Mouse (Mus musculus): ENCODE measurements around the gene Kmt2a. TPM values are rescaled to one million over a fixed set of nuclear protein-coding genes. Genes with fewer than 3 reads are reported as not detected.
"Not testable (repeated sequence)": the region's sequence is repeated elsewhere in the genome, so short reads cannot be mapped to it uniquely, and the experiment has no call there.

The Kmt2a gene
- polyA plus RNA-seq, 1 experiment from 2014 or later: 9.8 TPM

DNA sequence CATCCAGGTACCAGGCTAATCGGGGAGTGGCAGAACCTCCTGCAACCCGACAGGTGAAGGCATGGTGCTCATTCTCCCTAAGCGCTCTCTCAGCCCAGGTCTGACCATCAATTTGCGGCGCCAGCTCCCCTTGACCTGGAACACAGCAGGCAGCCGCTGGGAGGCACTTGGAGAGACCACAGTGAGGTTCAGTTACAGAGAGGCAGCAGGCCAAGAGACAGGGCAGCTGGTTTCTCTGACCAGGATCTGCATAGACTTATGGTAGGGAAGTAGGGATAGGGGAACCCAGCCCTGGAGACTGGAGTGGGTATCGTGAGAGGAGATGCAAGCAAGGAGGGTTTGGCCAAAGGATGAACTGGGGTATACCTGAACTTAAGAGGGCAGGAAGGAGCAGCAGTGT, 82.8 kb downstream of the Kmt2a start:
- Histone ChIP-seq H3K36me3 (replicated peaks; ENCODE audit: control insufficient read depth, insufficient read depth, low read depth, low read length) (no peaks in the 10 kb centered on the region), H3K4me3 (ENCODE audit: low read depth, low read length) (no peak overlapping the region; the same call in 1 of the 2 replicates), H3K9ac (replicated peaks; ENCODE audit: low read length) (no peak overlapping the region), H3K27me3 (ENCODE audit: control insufficient read depth, insufficient read depth, low read length) (peaks cover 3% of the 10 kb centered on the region; the same call in 1 of the 2 replicates), H3K27ac (replicated peaks; ENCODE audit: low read depth, low read length) (no peak overlapping the region), H3K9me3 (replicated peaks; ENCODE audit: control insufficient read depth, low read length) (no peaks in the 10 kb centered on the region), H3K4me1 (ENCODE audit: control insufficient read depth, insufficient read depth, low read length) (no peaks in the 10 kb centered on the region), H3K4me2 (ENCODE audit: low read depth, low read length) (no peak overlapping the region)
- ATAC-seq (replicated peaks; ENCODE audit: insufficient number of reproducible peaks, low FRiP score, low TSS enrichment, low read depth) (no peak), DNase-seq (ENCODE audit: low spot score) (no peak)
- 41% methylated on average over 7 of the region's 7 CpGs for WGBS

DNA sequence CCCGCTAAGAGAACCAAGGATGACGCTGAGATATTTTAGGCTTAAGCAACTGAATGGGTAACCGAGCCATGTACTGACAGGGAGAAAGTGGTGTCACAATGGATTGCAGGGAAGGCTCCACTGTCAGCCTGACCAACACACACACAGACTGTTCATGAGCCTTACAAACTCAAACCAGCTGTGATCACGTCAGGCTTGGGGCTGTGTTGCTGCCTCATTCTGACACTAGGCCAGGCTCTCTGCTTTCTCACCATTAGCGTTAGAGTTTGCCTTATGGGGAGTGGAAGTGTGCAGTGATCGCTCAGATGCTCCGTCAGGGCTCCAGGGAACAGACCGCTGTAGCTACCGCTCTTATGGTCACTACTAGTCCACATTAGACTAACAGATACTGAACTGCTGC, 88.3 kb downstream of the Kmt2a start:
- Histone ChIP-seq H3K36me3 (replicated peaks; ENCODE audit: control insufficient read depth, insufficient read depth, low read depth, low read length) (peaks cover 13% of the 10 kb centered on the region), H3K27me3 (ENCODE audit: control insufficient read depth, insufficient read depth, low read length) (peaks cover under 1% of the 10 kb centered on the region; the same call in 1 of the 2 replicates), H3K4me1 (ENCODE audit: control insufficient read depth, insufficient read depth, low read length) (no peaks in the 10 kb centered on the region), H3K4me3 (ENCODE audit: low read depth, low read length) (no peak overlapping the region), H3K4me2 (ENCODE audit: low read depth, low read length) (no peak overlapping the region), H3K9me3 (replicated peaks; ENCODE audit: control insufficient read depth, low read length) (no peaks in the 10 kb centered on the region), H3K9ac (replicated peaks; ENCODE audit: low read length) (no peak overlapping the region), H3K27ac (replicated peaks; ENCODE audit: low read depth, low read length) (no peak overlapping the region)
- DNase-seq (ENCODE audit: low spot score): peak; percentile 47
- 73% methylated on average over 9 of the region's 9 CpGs for WGBS
- ATAC-seq (replicated peaks; ENCODE audit: insufficient number of reproducible peaks, low FRiP score, low TSS enrichment, low read depth): no peak

DNA sequence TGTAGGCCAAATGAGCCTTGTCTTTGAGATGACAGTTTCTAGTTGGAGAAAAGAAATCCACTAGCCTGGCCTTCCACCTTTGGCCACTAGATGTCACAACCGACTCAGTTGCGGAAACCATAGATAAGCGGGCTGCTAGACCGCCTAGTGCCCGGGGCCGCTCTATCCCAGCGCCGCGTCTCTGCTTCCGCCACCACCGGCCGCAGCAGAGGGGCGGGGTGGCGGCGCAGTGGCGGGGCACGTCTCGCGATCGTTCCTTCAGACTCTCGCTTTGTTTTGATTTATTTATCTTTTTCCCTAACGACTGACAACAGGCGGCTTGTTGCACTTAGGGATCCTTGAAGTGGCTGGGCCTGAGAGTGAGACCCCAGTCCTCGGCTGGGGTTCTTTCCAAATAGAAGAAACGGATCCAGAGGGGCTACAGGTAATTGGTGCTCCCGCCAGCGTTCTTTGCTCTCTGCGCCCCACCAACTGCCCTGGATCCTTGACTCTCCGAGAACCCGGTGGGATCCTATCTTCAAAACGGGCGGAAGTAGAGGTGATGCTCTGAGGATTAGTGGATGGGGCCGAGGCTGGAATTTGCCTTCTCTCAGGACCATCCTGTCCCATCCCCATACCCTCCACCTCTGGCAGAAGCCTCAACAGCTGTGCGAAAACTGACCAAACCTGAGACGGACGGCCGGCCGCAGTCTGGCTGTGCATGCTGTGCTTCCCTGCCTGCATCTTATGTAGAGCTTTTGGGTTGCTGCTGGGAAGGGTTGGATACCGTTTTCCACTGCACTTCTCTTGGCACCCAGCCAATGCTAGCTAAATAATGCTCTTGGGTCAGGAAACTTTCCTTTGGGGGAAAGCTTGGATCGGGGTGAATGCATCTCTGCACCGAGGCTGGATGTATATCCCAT, 108.1 kb downstream of the Kmt2a start:
- H3K36me3 ChIP-seq (replicated peaks; ENCODE audit: control insufficient read depth, insufficient read depth, low read depth, low read length): no peaks in the 10 kb centered on the region
- H3K4me3 ChIP-seq (ENCODE audit: low read depth, low read length): peak overlapping the region; percentile 67
- peak overlapping the region; percentile 83 for H3K9ac ChIP-seq (replicated peaks; ENCODE audit: low read length)
- peak overlapping the region; percentile 52 for H3K27ac ChIP-seq (replicated peaks; ENCODE audit: low read depth, low read length)
- H3K4me2 ChIP-seq (ENCODE audit: low read depth, low read length): peak overlapping the region; percentile 74
- no peaks in the 10 kb centered on the region for H3K27me3 ChIP-seq (ENCODE audit: control insufficient read depth, insufficient read depth, low read length)
- ATAC-seq (replicated peaks; ENCODE audit: insufficient number of reproducible peaks, low FRiP score, low TSS enrichment, low read depth): peak; percentile 99
- no peaks in the 10 kb centered on the region for H3K4me1 ChIP-seq (ENCODE audit: control insufficient read depth, insufficient read depth, low read length)
- DNase-seq (ENCODE audit: low spot score): peak; percentile 97
- H3K9me3 ChIP-seq (replicated peaks; ENCODE audit: control insufficient read depth, low read length): no peaks in the 10 kb centered on the region
- WGBS: under 1% methylated on average over 41 of the region's 41 CpGs

DNA sequence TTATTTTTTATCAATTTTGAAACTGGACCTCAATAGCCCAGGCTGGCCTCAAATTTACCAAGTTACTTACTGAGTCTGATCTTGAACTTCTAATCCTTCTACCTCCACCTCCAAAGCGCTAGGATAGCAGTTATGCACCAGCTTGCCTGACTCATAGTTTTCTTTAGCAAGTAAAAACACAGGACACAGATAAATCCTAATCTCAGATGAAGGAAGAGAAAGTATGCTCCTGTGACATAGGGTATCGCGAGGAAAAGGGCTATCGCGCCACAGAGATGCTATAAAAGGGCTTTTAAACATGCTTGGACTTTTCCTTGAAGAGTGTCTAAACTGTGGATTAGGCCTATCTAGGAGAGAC, 108.7 kb downstream of the Kmt2a start:
- Histone ChIP-seq H3K36me3 (replicated peaks; ENCODE audit: control insufficient read depth, insufficient read depth, low read depth, low read length) (no peaks in the 10 kb centered on the region), H3K9me3 (replicated peaks; ENCODE audit: control insufficient read depth, low read length) (no peaks in the 10 kb centered on the region), H3K27me3 (ENCODE audit: control insufficient read depth, insufficient read depth, low read length) (no peaks in the 10 kb centered on the region), H3K4me1 (ENCODE audit: control insufficient read depth, insufficient read depth, low read length) (no peaks in the 10 kb centered on the region), H3K4me3 (ENCODE audit: low read depth, low read length) (no peak overlapping the region), H3K4me2 (ENCODE audit: low read depth, low read length) (no peak overlapping the region), H3K27ac (replicated peaks; ENCODE audit: low read depth, low read length) (no peak overlapping the region), H3K9ac (replicated peaks; ENCODE audit: low read length) (no peak overlapping the region)
- whole genome bisulfite sequencing: 30% methylated on average over 5 of the region's 5 CpGs
- no peak for ATAC-seq (replicated peaks; ENCODE audit: insufficient number of reproducible peaks, low FRiP score, low TSS enrichment, low read depth)
- no peak for DNase-seq (ENCODE audit: low spot score)

DNA sequence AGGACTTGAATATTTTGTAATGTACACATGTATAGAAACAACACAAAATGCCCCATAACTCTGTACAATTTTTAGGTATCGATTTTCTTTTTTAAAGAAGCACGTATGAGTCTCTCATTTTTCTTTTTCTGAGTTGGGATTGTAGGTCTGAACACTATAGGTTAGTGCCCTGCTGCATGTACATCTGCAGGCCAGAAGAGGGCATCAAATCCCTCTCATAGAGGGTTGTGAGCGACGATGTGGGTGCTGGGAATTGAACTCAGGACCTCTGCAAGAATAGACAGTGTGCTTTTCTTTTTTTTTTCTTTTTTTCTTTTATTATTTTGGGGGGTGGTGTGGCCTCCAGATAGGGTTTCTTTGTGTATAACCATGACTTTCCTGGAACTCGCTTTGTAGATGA, 109.7 kb downstream of the Kmt2a start:
- Histone ChIP-seq H3K36me3 (replicated peaks; ENCODE audit: control insufficient read depth, insufficient read depth, low read depth, low read length) (no peaks in the 10 kb centered on the region), H3K9ac (replicated peaks; ENCODE audit: low read length) (no peak overlapping the region), H3K4me1 (ENCODE audit: control insufficient read depth, insufficient read depth, low read length) (no peaks in the 10 kb centered on the region), H3K27me3 (ENCODE audit: control insufficient read depth, insufficient read depth, low read length) (no peaks in the 10 kb centered on the region), H3K4me3 (ENCODE audit: low read depth, low read length) (no peak overlapping the region), H3K4me2 (ENCODE audit: low read depth, low read length) (no peak overlapping the region), H3K27ac (replicated peaks; ENCODE audit: low read depth, low read length) (no peak overlapping the region), H3K9me3 (replicated peaks; ENCODE audit: control insufficient read depth, low read length) (no peaks in the 10 kb centered on the region)
- DNase-seq (ENCODE audit: low spot score) (no peak), ATAC-seq (replicated peaks; ENCODE audit: insufficient number of reproducible peaks, low FRiP score, low TSS enrichment, low read depth) (no peak)
- 90% methylated on average over 5 of the region's 5 CpGs for WGBS

DNA sequence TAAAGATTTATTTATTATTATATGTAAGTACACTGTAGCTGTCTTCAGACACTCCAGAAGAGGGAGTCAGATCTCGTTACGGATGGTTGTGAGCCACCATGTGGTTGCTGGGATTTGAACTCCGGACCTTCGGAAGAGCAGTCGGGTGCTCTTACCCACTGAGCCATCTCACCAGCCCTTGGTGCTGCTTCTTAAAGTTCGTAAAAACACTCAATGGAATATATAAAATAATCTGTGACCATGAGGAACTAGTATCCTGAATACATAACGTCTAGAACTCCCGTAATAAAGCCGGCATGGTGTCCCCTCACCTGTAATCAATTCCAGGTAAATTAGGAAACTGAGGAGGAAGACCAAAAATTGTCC, 113.1 kb downstream of the Kmt2a start:
- not testable (repeated sequence) for H3K9ac ChIP-seq (replicated peaks; ENCODE audit: low read length); H3K36me3 ChIP-seq (replicated peaks; ENCODE audit: control insufficient read depth, insufficient read depth, low read depth, low read length); ATAC-seq (replicated peaks; ENCODE audit: insufficient number of reproducible peaks, low FRiP score, low TSS enrichment, low read depth); DNase-seq (ENCODE audit: low spot score); H3K27ac ChIP-seq (replicated peaks; ENCODE audit: low read depth, low read length); H3K9me3 ChIP-seq (replicated peaks; ENCODE audit: control insufficient read depth, low read length); H3K4me1 ChIP-seq (ENCODE audit: control insufficient read depth, insufficient read depth, low read length); H3K27me3 ChIP-seq (ENCODE audit: control insufficient read depth, insufficient read depth, low read length); H3K4me2 ChIP-seq (ENCODE audit: low read depth, low read length)
- WGBS: 39% methylated on average over 7 of the region's 9 CpGs
- peak overlapping the region; percentile 97 for H3K4me3 ChIP-seq (ENCODE audit: low read depth, low read length)

DNA sequence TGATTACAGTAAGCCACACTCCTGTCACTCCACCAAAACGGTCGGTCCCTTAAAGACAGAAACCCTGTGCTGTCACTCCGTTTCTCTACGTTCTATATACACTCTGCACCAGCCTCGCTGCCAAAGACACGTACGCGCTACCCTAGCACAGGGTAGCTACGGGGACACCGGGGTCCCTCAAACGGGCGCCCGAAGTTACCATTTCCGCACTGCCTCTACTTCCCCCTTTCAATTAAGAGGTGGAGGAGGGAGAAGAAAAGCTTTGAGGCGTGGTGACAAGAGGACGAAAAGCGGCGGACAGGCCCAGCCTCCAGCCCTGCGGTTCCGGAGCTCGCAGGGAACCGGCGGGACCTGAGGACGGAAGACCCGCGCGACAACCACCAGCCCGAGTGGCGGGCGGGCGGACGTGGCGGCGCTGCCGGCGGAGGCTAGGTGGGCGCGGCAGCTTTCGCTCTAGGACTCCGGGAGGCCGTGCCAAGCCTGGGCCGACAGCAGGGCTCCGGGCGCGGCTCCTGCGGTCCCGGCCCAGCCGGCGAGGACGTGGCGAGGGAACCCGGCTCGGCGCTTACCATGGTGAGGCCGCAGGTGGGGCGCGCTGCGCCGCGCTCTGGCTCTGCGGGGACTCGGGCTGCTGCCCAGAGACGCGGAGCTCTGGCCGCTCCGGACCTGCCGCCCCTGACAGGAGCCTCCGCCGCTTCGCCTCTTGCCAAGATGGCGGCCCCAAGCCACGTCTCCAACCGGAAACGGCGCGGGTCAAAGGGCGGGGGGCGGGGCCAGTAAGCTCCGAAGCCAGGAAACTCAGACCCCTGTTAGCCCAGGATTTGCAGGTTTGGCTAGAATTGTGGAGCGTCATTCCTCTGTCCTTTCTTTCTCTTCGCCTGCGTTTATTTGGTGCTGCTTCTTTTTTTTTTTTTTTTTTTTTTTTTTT, 113.7 kb downstream of the Kmt2a start, which contains the start of the genes Arcn1 and Ift46:
Gene Arcn1, minus strand, starts transcription at position 745 of the 928 bp plus-strand sequence.
Gene Ift46, plus strand, starts transcription at position 808 of the 928 bp plus-strand sequence.
- Histone ChIP-seq H3K27me3 (ENCODE audit: control insufficient read depth, insufficient read depth, low read length) (no peaks in the 10 kb centered on the region), H3K9ac (replicated peaks; ENCODE audit: low read length) (peak within 1 kb of the TSS; percentile 96), H3K27ac (replicated peaks; ENCODE audit: low read depth, low read length) (peak within 1 kb of the TSS; percentile 89), H3K9me3 (replicated peaks; ENCODE audit: control insufficient read depth, low read length) (no peaks in the 10 kb centered on the region), H3K4me1 (ENCODE audit: control insufficient read depth, insufficient read depth, low read length) (no peaks in the 10 kb centered on the region), H3K4me3 (ENCODE audit: low read depth, low read length) (peak within 1 kb of the TSS; percentile 97), H3K36me3 (replicated peaks; ENCODE audit: control insufficient read depth, insufficient read depth, low read depth, low read length) (no peaks in the 10 kb centered on the region), H3K4me2 (ENCODE audit: low read depth, low read length) (peak within 1 kb of the TSS; percentile 78)
- under 1% methylated on average over 81 of the region's 82 CpGs for WGBS
- ATAC-seq (replicated peaks; ENCODE audit: insufficient number of reproducible peaks, low FRiP score, low TSS enrichment, low read depth): peak; percentile 82
- DNase-seq (ENCODE audit: low spot score): peak; percentile 94
